Mouse (Mus musculus): ENCODE measurements around the gene Pagr1b.

Gene Pagr1b

DNA sequence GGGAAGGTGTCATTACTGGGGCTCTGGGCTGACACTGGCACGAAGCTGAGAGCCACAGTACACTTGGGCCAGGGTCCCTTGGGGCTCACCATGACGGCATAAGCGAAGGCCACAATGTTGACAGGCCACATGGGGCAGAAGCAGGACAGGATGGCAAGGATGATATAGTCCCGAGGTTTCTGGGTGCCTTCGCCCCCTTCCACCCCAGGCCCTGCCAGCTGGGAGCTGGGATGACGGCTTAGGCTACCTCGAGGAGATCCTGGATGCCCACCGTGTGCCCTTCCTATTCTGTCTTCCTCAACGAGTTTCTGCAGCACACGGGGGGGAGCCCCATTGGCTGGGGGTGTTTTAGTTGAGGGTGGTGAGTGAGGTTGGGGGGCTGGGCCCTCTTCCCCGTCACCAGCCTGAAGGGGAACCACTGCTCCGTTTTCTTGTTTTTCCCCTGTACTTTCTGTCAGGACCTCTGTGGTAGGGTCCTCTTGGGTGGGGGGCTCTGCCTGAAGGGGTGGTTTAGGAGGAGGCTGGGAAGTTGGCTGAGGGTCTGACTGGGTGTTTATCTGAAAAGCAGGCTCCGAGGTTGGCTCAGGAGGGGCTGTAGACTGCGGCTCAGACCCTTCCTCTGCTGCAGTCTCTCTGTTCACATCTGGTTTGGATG is 3.1 kb upstream of the Pagr1b start:
- no peak for DNase-seq (ENCODE audit: extremely low spot score)

DNA sequence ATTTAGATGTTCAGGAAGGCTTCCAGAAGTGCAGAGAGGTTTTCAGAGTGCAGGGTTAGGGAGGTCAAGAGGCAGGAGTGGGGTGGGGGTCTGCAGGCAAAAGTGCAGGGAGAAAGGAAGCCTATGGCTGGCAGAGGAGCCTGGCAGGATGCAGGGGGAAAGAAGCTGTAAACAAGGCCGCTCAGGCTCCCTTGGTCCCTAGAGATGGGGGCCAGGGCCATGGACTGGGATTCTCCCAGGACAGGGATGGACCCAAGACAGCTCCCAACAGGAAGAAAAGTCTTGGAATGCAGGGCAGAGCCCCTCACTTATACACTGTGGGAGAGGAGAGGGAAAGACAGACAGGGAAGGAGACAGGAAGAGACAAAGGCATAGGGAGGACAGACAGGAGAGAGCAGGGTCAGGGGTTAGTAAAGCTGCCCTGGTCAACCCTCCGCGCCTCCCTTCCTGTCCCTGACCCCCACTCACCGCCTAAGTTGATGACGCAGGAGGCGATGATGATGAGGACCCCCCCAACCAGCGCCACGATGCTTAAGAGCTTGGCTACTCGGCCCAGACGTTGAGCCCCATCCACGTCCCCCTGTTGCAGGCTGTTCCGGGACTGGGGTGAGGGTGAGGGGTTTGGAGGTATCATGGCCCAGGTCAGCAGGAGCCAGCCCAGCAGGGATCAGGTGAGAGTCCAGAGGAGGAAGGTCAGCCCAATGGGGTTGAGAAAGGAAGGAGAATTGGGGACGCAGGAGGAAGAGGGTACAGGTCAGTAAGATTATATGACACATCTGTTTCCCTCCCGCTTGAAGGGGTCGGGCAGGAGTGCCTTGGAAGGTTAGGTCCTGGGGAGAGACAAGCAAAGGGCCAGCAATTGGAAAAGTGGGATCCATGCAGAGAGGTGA is 2.4 kb upstream of the Pagr1b start:
- no peak for DNase-seq (ENCODE audit: extremely low spot score)

DNA sequence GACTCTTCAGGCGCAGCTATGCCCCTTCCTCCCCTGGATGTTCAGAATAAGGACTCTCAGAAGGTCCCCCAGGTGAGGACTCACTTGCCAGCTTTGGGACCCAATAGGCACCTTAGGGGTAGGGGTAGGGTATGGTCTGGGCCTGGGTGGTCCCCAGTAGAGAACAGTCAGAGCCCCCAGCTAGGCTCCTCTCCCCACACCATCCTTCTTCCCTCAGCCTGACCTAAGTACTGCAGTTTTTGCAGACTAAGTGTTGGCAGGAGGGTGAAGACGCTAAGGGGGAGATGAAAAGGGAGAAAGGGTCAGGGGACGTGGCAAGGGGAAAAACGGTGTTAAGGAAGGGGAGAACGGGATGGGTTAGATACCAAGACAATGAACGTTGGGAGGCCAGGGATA is 1.7 kb upstream of the Pagr1b start:
- no peak for DNase-seq (ENCODE audit: extremely low spot score)

DNA sequence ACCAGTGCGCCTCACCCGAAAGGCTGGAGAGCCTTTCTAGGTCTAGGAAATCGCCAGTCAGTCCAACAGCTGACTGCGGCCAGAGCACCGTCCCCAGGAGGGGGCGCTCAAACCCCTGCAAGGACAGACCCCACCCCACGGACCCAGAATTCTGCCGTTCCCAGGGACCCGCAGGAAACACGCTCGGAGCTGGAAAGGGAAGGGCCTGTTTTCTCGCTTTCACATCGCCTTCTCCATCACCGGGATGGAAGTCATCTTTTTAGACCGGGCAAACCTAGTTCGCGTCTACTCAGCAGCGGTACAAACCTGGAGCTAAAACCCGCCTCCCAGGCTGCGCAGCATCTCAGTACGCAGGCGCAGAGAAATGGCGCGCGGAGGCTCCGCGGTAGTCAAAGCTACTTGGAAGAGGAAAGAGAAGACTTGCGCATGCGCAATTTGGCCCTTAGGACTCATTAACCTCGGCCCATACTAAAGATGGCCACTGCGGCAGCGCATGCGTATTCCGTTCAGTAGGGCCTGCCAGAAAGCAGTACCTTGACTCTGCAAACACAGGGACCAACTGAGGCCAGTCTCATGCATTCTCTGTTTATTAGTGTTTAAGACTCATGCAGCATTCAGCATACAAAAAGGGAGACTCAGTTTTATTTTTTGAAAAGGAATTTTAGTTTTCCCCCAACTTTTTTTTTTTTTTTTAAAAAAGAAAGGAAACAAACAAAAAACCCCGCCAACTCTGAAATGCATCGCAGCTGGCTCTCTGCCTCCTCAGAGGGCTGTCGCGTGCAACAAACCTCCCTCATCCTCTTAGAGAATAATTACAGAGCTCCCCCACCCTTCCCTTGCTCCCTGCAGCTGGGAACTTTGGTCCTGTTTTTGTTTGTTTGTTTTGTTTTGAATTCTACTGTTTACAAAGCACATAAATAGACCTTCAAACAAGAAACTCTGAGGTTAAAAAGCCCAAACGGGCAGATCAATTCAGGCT is 976 bp upstream of the Pagr1b start, which contains the start of gene Pagr1a:
Gene Pagr1a, minus strand, starts transcription at position 382 of the 979 bp plus-strand sequence.
- peak; percentile 97 for DNase-seq (ENCODE audit: extremely low spot score)

DNA sequence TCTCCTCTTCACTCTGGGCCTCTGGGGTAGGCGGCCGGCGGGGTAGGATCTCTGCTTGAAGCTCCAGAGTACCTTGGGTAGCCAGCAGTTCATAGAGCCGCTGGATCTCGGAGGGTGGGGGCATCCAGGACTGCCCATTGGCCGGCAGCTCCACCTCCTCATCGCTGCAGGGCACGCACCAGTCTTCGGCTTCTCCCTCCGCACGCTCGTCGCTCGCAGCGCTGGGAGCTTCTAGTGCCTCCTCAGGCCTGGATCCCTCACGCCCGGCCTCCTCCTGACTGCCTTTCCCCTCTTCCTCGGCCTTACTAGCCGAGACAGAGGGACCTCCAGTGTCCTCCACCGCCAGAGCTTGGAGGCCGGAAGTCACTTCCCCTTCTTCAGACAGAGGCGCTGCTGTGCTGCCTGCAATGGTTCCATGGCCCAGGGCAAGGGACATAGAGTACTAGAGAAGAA is 228 bp upstream of the Pagr1b start:
- no peak for DNase-seq (ENCODE audit: extremely low spot score)

DNA sequence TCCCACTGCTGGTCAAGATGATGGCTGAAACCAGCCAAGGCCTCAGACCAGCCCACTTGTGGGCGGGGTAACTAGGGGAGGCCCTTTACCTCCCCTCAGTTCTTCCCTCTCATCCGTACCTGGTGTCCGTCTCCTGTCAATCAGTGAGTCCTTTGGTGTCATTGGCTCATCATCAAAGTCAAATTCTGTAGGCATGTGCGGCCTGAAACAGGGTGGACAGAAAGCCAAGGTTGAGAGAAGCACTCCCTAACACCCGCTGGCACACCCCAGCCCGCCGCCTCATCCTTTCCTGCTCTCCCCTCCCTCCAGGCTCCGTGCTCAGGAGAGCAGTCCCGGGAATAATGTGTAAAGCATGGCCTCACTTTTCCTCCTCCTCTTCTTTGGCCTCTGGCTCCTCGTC is 203 bp downstream of the Pagr1b start:
- peak; percentile 58 for DNase-seq (ENCODE audit: extremely low spot score)

DNA sequence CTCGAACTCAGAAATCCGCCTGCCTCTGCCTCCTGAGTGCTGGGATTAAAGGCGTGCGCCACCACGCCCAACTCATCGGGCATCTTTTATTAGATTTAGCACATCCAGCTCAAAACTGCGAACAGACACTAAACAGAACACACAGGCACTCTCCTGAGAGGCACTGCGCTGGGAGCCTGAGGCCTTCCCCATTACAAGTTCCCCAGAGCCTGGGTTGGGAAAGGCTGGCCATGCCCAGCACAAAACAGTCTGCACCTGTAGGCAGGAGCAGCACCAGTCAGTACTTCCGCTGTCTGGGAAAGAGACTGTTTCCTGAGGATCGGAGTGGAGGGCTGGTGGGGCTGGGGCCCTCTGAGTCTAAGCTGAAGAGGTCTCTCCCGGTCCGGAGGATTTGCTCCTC is 1.3 kb downstream of the Pagr1b start:
- DNase-seq (ENCODE audit: extremely low spot score), result no peak

DNA sequence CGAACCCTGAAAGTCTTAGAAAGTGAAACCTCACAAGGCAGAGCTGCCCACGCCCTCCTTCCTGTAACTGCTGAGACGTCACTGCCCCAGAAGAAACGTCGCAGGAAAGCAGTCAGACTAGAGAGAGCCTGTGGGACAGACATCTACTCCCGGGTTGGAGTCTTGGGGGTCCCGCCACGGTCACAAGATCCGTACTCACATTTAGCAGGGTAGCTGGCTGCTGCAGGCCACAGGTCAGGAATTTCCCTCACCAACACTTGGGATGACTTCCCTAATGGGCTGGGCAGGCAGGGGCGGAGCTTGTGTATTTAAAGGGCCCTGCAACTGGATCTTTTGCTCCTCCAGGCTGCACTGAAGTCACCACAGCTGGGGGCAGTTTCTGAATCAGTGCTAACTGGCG is 2.0 kb downstream of the Pagr1b start, which contains the start of gene Mvp:
Gene Mvp, minus strand, starts transcription at position 302 of the 400 bp plus-strand sequence.
- peak; percentile 33 for DNase-seq (ENCODE audit: extremely low spot score)

DNA sequence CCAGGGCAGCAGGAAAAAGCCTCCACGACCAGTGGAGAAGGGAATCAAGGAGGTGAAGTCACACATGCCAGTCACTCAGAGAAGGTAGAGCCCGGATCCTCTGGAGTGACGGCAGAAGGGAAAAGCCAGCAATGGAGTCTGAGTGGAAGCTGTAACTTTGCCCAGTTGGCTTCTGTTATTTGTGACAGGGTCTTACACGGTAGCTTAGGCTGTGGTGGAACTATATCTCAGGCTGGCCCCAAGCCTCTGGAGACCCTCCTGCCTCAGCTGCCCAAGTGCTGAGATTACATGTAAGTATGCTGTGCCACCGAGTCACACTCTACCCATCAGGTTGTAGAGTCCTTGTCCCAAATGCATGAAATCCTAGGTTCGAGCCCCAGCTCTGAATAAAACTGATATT is 2.9 kb downstream of the Pagr1b start:
- no peak for DNase-seq (ENCODE audit: extremely low spot score)

DNA sequence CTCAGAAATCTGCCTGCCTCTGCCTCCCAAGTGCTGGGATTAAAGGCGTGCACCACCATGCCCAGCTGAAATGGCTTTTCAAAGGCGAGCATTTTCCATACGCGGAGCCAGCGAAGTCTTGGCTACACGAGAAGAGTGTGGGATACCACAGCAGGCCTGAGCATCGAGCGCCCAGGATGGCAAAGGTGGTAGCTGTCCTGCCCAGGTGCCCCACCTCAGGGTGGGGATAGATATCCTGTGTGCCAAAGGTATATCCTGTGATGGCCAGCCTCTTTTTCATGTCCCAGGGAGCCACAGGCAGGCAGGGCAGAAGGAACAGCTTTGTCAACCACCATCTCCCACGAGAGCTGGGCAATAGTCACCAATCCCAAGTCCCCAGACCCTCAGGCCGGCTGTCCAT is 3.4 kb downstream of the Pagr1b start:
- no peak for DNase-seq (ENCODE audit: extremely low spot score)

DNA sequence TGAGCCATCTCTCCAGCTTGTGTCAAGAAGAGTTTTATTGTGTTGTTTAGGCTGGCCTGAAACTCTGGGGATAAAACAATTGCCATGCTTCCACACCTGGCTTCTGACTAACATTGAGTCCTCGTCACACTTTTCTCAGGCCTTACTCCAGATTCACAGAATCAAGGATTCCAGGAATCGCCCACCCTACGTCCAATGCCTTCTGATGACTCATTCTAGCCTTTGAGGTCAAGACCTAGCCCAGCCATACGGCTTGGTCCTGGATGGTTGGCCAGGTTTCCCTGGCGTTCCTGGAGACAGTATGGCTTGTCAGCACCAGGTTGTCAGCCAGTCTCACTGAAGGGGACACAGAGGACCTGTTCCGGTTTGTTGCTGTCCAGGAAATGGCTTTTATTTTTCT is 3.9 kb downstream of the Pagr1b start:
- DNase-seq (ENCODE audit: extremely low spot score), result no peak

DNA sequence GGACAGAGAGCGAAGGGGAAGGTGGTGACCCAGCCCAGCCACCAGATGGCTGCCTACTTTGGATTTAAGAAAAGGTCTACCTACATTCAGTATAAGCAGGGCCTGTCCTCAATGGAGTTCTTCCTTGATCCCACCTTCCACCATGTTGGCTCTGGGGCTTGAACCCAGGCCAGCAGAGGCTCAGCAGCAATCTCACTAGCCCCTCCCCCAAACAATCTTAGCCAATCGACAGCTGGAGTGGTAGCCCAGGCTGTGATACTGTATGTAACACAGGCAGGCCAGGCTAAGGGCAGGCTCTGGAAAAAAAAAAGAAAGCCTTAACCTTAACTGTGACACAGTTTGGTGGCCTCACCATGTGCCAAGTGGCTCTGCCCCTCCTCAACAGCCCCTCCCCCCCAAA is 4.6 kb downstream of the Pagr1b start:
- no peak for DNase-seq (ENCODE audit: extremely low spot score)

DNA sequence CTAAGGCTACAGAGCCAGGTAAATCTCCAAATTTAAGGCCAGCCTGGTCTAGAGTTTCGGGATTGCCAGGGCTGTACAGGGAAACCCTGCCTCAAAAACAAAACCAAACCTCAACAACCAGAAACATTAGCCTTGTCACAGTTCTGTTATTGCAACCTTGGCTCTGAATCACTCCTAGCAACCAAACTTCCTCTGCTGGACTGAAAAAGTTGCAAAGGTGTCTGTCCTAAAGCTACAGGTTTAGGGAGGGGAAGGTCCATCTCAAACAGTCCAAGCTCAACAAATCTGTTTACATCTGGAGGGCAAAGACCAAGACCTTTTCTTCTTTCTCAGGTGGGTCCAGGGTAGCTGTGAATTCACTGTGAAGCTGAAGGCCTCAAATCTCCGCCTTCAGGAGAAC is 5.2 kb downstream of the Pagr1b start:
- DNase-seq (ENCODE audit: extremely low spot score), result no peak

DNA sequence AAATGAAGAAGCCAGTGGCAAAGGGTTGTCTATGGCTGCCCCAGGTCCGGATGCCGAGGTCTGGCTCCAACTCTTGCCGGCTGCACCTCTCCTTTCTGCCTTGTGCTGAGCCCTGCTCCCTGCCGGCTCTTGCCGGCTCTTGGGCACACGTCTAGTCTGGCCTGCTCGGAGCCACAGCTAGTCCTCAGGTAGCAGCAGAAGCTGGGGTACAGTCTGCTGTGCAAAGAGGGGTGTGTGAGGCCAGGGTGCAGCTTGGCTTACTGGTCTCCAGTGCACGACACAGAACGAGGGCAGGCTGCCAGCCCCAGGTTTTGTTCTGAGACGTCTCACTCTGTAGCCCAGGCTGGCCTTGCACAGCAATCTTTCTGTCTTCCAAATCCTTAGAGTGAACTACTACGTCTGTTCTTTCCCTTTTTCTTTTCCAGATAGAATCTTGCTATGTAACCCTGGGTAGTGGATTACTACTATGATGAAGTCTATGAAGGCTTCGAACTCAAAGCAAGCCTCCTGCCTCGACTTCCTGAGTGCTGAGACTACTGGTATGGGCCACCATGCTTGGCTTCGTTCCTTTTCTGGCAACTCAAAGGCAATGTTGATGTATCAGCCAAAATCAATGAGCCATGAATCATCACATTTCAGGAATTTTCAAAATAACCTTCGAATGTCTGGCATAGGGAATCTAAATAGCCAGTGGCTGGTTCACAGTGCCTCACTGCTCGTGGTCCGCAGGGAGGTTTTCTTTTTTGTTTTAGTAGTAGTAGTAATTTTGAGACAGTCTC is 6.8 kb downstream of the Pagr1b start:
- DNase-seq (ENCODE audit: extremely low spot score), result no peak

DNA sequence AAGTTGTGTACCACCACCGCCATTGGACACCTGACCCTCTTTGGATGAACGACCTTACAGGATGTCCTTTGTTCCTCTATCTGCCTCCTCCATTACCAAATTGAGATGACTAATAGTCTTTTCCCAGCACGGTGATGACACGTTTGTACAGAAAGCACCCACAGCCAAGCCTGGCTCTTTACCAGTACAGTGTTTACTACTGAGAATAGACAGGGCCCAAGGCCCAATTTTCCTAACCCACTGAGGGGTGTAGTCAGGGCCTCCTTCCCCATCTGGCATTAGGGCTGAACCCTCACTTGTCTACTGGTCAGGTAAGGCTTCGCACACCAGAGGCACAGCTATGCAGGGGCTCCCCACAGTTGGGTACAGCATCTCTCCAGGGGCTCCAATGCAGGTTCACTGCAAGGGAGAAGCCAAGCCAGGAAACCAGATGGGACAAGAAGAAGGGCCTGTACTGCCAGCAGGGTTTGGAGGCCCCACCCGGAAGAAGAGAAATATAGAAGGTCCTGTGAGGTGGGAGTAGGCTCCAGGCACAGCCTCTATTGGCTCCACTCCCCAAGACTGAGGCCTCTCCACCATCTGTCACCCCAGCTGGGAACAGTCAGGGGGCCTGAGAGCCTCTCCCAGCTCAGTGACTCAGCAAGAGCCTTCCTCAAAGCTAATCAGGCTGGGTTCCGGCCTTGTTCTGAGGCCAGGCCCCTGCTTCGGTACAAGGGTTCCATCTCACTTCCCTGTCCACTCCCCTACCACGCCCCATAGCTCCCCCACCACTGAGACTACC is 7.9 kb downstream of the Pagr1b start:
- DNase-seq (ENCODE audit: extremely low spot score), result peak; percentile 24

DNA sequence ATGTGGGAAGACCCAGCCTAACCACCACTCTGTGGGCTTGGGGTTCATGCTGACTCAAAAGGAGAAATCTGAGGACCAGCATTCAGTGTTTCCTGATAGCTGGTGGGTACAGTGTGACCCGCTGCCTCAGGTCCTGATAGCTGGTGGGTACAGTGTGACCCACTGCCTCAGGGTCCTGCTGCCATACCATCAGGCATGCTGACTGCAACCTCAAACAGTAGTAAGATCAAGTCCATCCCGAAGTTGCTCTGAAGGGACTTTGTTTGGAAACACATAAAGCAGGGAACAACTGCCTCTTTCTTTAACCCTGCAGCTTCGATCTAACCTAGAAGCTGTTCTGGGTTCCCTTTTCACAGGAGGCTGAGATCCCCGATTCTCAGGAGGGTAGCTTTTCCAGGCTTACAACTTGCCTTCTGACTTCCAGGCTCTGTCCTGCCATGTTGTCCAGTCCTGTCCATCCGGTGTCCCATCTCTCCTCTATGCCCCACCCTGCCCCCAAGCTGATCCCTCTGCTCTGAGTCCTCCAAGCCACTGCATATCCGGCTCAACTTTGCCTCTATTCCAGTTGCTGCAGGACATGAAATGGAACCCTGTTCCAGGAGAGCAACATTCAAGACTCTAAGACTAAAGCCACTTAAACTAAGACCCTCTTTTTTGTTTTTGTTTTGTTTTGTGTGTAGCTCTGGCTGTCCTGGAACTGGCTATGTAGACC is 8.8 kb downstream of the Pagr1b start:
- DNase-seq (ENCODE audit: extremely low spot score), result no peak

DNA sequence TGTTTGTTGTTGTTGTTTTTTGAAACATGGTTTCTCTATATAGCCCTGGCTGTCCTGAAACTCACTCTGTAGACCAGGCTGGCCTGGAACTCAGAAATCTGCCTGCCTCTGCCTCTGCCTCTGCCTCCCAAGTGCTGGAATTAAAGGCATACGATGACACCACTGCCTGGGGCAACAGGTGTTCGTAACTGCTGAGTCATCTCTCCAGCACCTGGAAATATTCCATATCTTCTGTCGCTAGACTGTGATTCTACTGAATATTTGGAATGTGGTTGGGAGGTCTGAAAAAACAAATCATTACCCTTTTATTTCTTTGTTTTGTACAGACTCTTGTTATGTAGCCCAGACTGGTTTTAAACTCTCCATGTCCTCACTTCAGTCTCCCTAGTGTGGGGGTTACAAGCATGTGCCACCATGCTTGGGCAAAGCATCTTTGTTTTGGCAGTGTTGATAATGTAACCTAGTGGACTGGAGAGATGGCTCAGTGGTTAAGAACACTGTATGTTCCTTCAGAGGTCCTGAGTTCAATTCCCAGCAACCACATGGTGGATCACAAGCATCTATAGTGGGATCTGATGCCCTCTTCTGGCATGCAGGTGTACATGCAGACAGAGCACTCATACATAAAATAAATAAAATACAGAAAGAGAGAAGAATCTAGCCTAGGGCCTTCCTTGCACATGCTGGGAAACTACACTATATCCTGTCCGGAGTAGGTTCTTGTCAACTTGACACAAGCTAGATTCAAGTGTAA is 12.0 kb downstream of the Pagr1b start:
- no peak for DNase-seq (ENCODE audit: extremely low spot score)

DNA sequence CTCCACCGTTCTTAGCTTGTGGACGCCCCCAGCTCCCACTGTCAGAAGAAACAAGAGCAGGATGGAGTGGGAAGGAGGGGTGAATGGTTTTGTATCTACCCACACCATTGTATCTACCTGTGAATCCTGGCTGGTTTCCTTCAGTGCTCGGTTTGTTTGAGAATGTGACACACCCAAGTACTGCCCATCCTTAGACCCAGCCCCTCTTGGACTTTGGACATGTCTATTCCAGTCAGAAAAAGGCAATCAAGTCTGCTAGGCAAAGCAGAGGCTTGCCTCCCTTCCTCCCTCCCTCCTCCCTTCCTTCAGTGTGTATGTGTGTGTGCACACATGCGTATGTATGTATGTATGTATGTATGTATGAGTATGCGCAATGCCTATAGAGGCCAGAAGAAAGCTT is 12.7 kb downstream of the Pagr1b start:
- no peak for DNase-seq (ENCODE audit: extremely low spot score)

DNA sequence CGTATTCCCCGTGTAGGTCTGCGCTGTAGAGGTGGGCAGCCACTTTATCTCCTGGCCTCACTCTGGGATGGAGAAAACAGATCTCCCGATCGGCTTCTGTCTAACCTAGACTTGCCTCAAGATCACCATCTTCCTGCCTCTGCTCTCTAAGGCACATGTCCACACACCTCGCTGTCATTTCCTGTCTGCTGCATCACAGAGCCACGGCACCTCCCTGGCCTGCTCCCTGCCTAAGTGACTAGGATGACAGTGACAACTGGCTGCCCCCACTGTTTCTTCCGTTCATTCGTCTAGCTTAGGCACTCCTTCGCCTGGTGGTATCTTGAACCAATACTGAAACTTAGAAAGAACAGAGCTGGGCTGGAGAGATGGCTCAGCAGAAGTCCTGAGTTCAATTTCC is 16.7 kb downstream of the Pagr1b start:
- DNase-seq (ENCODE audit: extremely low spot score), result no peak

Data from embryo, embryonic 9.5 days (tissue).